Comparison of ENCODE assay signal across 34 mouse cellular contexts in genomic region chr4:130766387-130766786, GRCm38 (mm10).
"Had no signal": no experiment of that assay in that cellular context is flagged by ENCODE, and none has a peak within 500 bp of the region (broad histone marks: within the 10 kb centered on the region; RNA-seq: fewer than 3 reads in every experiment).

No protein-coding gene starts in this region.

- H3K27ac ChIP-seq: heart, embryonic 10.5 days; heart, embryonic 13.5 days; heart, embryonic 15.5 days; hindbrain, embryonic 10.5 days; hindbrain, embryonic 12.5 days; hindbrain, embryonic 13.5 days; hindbrain, embryonic 14.5 days; hindbrain, embryonic 15.5 days; hindbrain, postnatal 0 days; intestine, embryonic 15.5 days; kidney, embryonic 15.5 days; kidney, postnatal 0 days had no signal

- ATAC-seq: hindbrain, embryonic 16.5 days; hindbrain, postnatal 0 days; inflammation-experienced regulatory T-cells, adult 6 months; intestine, embryonic 15.5 days; intestine, embryonic 16.5 days; intestine, postnatal 0 days had no signal

- H3K4me1 ChIP-seq: heart, embryonic 10.5 days; hindbrain, embryonic 10.5 days; hindbrain, embryonic 12.5 days; hindbrain, embryonic 13.5 days; hindbrain, embryonic 15.5 days; intestine, embryonic 15.5 days; kidney, embryonic 15.5 days had no signal

- H3K27me3 ChIP-seq: heart, embryonic 12.5 days; heart, embryonic 13.5 days; heart, embryonic 15.5 days; hindbrain, embryonic 12.5 days; hindbrain, embryonic 13.5 days; hindbrain, embryonic 15.5 days; intestine, embryonic 15.5 days; kidney, embryonic 15.5 days had no signal

- H3K9ac ChIP-seq: heart, embryonic 12.5 days; heart, embryonic 13.5 days; heart, embryonic 15.5 days; hindbrain, embryonic 12.5 days; hindbrain, embryonic 13.5 days; hindbrain, embryonic 14.5 days; hindbrain, embryonic 15.5 days; intestine, embryonic 15.5 days; kidney, embryonic 15.5 days had no signal

- DNase-seq: heart, postnatal 10 days; heart, postnatal 14 days; heart, postnatal 36 days; heart, postnatal 4 days; kidney, adult 11 months; kidney, adult 18-20 months; kidney, adult 2 months; kidney, adult 8-10 months; kidney, adult 9 months; kidney, postnatal 10 days; kidney, postnatal 14 days; kidney, postnatal 25 days; kidney, postnatal 36 days; layer of hippocampus, adult 9-11 months; layer of hippocampus, postnatal 36 days had no signal

- H3K4me2 ChIP-seq: heart, embryonic 11.5 days; heart, embryonic 12.5 days; heart, embryonic 13.5 days; heart, embryonic 15.5 days; hindbrain, embryonic 12.5 days; hindbrain, embryonic 13.5 days; hindbrain, embryonic 14.5 days; hindbrain, embryonic 15.5 days; intestine, embryonic 15.5 days; kidney, embryonic 15.5 days had no signal

- H3K9me3 ChIP-seq: heart, embryonic 10.5 days; heart, embryonic 12.5 days; heart, embryonic 13.5 days; heart, embryonic 15.5 days; hindbrain, embryonic 10.5 days; hindbrain, embryonic 12.5 days; hindbrain, embryonic 13.5 days; hindbrain, embryonic 15.5 days; intestine, embryonic 15.5 days; kidney, embryonic 15.5 days had no signal

- H3K4me3 ChIP-seq: heart, embryonic 10.5 days; heart, embryonic 12.5 days; heart, embryonic 13.5 days; heart, embryonic 15.5 days; hindbrain, embryonic 10.5 days; hindbrain, embryonic 12.5 days; hindbrain, embryonic 13.5 days; hindbrain, embryonic 15.5 days; intestine, embryonic 15.5 days; kidney, embryonic 15.5 days; layer of hippocampus, adult 2 months had no signal
